Mouse (Mus musculus): Measurements from ENCODE around the gene Pdzrn3. TPM values are rescaled to one million over a fixed set of nuclear protein-coding genes. Genes with fewer than 3 reads are reported as not detected.

The Pdzrn3 gene
- total RNA-seq, 2 experiments from 2014 or later: not detected

DNA sequence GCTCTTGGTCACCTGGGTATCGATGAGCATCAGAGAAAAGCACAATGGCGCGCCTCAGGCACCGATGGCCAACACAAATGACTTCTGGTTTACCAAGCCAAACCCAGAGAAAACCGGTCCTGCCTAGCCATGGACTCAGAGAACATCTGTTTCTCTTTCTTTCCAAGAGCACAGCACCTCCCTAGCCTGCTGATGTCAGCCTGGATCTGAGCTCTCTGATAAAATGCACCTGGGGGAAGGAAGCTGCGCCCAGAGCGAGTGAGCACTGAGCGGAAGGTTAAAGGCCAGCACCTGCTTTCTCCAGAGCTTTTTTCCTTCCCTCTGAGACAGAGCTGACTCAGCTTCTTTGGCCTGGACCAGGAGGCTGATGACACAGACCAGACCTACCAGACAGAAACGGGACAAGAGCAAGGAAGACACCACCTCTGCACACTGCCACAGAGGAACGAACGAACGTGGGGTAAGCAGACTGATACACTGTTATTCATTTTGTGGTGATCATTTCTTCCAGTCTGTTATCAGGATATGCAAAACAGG, 84.6 kb downstream of the Pdzrn3 start:
- ATAC-seq (ENCODE audit: poor library complexity, severe bottlenecking): no peak

DNA sequence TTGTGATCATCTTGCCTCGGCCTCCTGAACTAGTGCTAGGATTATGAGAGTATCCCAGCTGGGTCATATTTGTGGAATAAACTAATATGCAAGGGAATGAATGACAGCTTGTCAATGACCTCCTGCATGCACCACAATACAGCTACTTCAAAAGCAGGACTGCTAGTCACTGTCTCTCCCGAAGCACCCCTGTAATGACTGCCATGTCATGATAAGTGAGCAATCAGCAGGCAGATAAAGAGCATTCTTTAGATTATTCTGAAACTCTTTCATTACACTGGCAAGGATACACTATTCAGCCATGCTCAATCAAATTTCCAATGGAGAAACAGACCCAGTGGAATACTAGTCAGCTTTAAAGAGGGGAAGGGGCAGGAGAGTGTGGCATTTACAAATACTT, 85.8 kb downstream of the Pdzrn3 start:
- no peak for ATAC-seq (ENCODE audit: poor library complexity, severe bottlenecking)

DNA sequence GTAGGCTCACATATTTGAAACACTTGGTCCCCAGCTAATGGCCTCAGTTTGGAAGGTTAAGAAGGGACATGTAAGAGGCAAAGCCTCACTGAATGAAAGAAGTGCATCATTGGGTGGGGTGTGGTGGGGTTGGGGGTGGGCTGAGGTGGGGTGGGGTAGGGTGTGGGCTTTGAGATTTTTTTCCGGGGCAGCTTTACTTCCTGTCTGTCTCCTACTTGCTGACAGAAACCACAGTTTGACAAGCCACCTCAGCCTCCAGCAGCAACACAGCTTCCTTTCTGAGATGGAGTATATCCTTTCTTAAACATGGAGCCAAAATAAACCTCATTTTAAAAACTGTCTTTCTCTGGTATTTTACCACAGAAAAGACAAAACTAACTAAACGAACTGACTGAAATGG, 87.5 kb downstream of the Pdzrn3 start:
- 0 out of 2 replicates have a peak, but pooled peaks have one; percentile 32 for ATAC-seq (ENCODE audit: poor library complexity, severe bottlenecking)

DNA sequence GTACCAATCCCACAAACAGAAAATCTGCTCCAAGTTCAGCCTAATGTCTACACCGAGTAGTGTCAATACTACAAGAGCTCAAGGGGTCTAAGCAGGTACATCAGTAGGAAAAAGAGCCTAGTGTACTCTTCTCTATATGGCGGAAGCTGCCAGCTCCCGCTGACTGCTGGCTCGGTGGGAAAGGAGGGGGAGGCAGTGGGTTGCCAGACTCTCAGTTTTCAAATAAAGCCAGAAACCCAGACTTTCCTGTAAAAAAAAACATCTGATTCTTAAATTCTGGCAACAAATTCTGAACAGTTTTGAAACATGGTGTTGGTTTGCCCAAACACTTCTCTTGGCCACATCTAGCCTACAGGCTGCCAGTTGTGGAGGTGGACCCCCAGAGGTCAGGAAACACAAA, 88.3 kb downstream of the Pdzrn3 start:
- no peak for ATAC-seq (ENCODE audit: poor library complexity, severe bottlenecking)

DNA sequence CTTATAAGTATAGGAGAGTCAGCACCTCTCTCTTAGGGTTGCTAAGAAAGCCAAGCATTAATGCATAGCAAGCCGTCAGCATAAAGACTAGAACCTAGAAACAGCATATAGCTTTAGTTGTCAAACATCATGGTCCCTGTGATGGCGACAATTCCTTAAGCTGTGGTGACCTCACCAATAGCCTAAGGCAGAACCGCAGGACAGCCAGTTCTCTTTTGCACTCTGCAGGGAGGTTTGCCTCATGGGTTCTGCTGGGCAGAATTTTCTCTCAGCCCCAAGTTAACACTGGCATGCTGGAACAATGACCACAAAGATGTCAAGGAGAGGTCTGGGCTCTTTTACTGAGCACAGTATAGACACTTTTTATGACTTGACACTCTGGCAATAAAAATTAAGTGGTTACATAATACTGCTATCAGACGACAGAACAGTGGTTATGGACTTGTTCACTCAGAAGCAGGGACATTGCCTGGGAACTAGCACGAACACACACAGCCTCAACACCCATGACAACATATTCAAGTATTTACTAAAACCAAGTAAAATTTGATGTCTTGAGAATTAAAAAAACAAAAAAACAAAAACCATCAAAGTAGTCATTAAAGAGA, 90.0 kb downstream of the Pdzrn3 start:
- no peak for ATAC-seq (ENCODE audit: poor library complexity, severe bottlenecking)

DNA sequence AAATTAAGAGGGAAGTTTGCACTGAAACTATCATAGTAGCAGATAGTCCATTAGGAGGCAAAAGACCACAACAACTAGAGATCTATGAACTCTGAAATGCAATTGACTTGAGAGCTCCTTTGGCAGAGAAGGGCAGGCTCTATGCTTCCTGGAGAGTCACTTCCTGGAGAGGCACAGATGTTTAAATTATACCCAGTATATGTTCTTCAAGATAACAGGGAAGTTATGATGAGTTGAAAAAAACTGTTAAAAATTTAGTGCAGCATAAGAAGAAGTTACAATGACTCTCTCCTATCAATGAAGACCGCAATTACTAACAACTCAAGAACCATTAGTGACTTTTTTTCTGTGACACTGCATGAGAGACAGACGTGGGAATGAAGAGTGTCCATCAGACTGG, 90.6 kb downstream of the Pdzrn3 start:
- ATAC-seq (ENCODE audit: poor library complexity, severe bottlenecking): no peak

DNA sequence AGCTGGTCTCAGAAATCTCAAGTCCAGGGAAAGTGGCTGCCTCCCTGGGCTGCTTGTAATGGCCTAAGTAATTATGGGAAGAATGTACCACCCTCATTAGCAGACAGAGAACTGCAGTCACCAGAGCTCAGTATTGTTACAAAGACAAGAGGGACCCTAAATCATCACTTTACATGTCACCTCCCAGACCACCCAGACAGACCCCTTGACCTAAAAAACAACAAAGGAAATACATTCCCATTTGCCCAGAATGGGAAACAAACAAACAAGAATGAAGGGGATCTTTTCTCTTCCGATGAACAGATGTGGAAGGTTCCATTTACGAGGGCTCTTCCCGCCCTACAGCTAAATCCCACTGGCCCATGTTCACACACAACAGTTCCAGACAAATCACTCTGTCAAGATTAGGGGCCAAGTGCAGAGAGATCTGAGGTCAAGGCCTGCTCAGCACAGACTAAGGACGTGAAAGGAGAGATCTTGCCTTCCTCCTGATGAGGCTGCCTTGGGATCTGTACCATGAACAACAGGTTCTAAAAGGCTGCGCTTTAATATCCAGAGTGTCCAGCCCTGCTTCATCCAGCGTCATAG, 93.2 kb downstream of the Pdzrn3 start:
- no peak for ATAC-seq (ENCODE audit: poor library complexity, severe bottlenecking)

DNA sequence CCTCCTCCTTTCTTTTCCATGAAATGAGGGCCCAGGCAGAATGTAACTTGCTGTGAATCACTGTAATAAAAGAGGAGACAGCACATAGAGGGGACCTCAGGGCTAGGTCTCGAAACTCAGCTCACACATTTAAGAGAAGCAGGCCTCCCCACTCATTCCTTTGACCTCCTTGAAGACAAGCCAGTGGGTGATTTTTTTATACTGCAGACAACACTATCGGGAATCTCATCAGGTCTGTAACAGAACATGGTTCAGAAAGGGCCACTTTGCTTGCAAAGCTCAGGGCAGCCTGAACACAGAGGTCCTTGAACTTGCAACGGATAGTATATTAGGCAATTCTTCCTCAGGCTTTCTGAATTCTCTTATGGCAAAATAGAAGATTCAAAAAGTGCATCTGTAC, 93.8 kb downstream of the Pdzrn3 start:
- no peak for ATAC-seq (ENCODE audit: poor library complexity, severe bottlenecking)

DNA sequence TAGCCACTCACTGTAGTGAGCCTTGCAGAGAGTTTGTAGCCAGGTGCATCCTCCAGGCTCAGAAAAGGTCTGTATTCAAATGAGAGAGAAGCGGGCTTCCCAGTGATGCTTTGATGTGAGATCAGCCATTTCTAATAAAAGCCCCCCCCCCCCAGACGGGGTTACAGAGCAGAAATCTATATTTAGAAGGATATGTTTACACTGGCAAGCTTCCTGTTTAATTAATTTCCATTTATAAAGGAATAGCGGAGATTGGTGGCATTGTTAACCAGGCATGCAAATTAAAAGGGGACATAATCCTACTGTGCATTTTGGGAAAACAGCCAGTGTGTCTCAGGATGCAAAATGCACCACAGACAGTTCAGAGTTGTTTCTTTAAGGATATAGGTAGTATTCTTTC, 96.1 kb downstream of the Pdzrn3 start:
- ATAC-seq (ENCODE audit: poor library complexity, severe bottlenecking): no peak

DNA sequence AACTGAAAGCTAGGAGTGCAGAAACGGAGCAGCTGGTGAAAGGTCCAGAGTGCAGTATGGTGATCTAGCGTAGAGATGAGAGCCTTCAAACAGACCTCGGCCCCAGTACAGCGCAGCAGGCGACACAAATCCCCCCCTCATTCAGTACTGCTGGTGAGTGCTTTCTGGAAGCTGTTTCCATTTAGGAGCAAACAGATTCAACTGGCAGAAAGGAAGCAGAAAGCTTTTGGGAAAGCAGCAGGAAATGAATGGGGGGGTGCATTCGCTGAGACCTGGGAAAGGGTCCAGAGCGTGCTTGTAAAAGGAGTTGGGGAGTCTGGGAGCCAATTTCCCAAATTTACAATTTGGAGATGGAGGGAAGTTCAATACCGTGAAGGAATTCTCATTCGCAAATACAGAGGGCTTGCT, 96.9 kb downstream of the Pdzrn3 start:
- no peak for ATAC-seq (ENCODE audit: poor library complexity, severe bottlenecking)

DNA sequence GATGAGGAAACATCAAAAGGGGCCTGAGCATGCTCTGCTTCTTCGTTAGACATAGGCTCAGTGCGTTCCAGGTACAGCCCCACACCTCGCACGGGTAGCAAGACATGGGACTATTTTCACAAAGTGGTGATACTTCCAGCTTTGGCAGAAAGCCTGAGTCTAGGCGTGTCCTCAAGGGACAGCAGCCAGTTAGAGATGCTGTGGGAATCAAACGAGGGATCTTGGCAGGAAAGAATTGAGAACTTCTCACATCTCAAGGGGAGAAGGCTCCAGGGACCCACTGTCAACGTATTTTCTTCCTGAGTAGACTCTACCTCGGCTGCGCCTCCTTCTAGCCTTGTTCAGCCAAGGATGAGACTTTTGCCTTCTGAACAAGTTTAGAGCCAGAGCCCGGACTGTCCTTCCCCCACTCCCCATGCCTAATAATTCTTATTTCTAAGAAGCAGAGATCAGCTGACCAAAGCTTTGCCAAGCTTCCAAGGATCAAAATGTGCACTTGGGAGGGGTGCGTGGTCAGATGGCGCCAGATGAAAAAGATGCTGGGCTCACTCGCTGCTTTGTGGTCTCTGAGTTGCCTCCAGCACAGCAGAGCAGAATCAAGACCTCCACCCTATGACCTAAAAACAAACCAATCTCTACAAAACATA, 99.3 kb downstream of the Pdzrn3 start:
- ATAC-seq (ENCODE audit: poor library complexity, severe bottlenecking): no peak

DNA sequence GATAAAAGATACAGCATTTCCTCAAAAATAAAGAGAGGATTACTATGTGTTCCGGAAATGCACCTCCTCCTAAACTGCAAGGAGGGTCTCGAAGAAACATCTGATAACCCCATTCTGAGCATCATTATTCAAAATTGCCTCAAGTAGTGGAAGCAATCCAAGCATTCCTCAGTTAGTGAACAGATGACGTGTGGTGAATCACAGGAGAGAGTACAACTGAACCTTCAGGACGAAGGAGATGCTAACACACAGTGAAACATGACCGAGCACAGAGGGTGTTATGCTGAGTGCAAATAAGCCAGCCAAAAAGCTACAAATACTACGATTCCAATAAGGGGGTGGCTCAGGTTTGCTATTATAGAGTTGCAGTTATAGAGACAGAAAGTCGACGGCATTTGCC, 101.4 kb downstream of the Pdzrn3 start:
- ATAC-seq (ENCODE audit: poor library complexity, severe bottlenecking): no peak

DNA sequence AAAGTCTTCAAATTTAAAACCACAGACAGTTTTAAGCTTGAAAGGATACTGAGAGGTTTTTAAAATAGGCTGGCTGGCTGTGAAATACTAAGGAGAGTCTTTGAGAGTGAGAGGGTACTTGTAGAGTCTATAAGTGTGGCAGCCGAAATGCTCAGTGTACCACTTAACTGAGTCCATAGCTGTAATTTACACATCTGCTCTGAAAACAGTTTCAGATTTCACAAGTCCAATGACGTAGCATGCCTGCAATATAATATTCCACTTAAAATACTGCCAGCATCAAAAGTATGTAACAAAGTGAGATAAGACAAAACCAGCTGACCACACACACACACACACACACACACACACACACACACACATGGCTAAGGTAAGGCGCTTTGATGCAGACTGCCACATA, 101.9 kb downstream of the Pdzrn3 start:
- ATAC-seq (ENCODE audit: poor library complexity, severe bottlenecking): no peak

DNA sequence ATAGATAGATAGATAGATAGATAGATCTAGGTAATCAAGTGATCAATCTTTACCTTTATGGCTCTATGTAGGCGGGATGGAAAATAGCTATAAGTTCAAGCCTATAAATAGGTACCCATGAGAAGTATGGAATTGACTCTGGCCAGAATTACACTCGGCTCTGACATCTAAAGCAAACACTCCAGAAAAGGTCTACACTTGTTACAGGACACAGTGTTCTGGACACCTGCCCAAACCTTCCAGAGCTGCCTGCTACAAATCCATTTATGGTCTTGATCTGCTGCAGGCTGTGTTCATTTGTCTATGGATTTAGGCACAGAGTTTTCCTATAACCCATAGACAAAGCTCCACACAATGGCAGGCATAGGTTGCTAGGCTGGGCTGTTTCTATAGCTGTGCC, 102.9 kb downstream of the Pdzrn3 start:
- no peak for ATAC-seq (ENCODE audit: poor library complexity, severe bottlenecking)

DNA sequence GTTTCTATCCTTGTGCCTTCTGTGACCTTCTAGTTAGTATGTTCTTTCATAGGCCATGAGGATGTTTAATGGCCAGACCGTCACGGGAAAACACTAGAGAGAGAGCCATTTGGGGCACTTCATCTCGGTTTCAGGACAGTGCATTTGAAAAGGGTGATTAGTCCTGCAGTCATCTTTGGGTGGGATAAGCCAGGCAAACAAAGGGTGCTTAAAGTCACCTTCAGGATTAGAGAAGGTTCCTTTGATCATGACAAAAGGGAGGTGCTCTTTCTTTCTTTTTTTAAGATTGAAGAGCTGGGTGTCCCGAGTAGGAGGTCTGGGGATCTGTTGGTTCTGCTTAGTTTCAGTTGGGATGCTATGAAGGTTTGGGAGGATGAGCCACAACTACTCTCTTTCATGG, 105.4 kb downstream of the Pdzrn3 start:
- no peak for ATAC-seq (ENCODE audit: poor library complexity, severe bottlenecking)

DNA sequence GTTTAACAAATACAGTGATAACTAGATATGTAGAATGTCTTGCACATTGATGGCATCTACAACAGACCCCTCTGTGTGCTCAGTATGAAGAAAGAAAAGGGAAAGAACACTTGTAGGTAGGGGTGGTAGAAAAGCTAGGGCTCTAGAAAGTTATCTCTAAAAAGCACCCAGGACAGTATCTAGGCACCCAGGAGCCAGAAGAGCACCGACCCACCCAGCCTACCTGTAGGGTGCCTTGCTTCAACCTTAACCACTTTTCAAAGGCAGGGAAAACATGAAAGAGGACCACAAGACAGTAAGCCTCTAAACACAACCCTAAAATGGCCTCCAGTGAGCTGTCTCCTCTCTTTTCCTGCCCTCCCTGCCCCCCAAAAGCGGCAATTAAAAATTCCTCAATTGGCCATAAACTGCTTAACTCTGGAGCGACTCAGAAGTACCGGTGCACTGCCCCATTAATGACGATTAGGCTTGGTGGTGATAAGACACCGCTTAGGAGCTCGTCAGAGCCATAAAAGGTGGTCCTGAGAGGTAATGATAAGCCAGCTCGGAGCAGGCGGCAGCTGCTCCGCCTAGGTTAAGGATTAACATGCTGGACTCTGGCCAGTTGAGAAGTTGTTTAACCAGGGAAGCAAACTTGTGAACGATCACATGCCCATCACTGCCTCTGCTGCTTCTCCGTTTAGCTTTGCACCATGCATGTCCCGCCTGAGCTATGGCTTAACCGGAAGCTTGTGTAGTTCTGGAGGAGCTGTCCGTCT, 106.1 kb downstream of the Pdzrn3 start:
- peak; percentile 13; the same call in 1 of the 2 replicates for ATAC-seq (ENCODE audit: poor library complexity, severe bottlenecking)

DNA sequence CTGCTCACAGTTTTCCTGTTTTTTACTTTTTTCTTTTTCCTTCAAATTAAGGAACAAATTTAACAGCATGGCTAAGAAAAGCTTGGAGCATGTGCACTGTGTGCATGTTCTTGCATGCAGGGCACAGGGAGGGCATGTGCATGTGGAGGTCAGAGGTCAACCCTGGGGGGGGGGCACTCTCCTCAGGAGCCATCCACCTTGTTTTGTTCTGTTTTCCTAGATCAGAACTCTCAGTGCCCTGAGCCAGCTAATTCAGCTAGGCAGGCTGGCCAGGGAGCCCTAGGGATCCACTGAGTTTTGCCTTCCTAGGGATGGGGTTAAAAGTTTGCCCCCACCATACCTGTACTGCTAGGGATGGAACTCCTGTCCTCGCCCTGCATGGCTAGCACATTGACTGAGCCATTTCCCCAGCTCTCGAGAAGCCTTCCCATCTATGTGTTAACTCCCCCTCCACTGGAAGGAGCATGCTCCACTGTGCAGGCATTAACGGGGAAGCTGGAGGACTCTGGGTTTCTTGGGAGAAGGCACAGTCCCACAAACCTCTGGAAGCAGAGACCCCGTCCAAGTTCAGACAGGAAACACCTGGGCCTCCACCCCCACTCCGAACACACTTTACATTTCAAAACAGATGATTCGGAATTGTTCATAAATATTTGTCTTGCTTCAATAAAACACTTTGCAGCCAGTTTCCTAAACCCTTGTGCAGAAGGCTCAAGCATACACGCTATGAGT, 107.4 kb downstream of the Pdzrn3 start:
- no peak for ATAC-seq (ENCODE audit: poor library complexity, severe bottlenecking)

DNA sequence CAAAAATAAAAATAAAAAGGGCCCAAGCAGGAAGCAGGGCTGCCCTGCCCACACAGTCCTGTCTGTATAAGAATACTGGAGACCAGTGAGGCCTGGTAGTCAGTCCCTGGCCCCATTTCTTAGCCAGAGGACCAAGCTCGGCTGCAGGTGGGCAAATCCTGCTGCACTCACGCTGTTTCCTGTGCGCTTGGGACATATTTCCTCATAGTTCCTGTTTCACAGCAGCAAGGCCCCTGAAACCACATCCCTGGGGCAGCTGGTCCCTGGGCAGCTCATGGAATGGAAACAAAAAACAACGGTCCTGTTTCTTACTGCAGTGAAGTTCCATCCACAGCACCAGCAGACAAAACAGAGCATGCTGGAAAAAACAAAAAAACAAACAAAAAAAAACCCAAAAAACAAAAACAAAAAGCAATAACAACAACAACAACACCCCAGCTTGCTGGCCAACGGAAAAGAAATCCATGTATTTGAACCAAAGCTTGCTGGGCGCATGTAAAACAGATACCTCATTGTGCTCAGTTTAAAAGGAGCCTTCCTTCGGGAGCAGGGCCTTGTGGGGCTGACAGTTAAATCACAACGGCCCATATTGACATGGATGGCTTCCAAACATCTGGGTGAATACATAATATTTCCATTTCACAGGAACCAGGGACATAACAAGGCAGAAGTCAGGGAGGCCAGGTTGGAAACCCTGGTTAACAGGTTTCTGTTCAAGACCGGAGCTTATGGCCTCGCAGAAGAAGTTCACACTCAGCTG, 108.2 kb downstream of the Pdzrn3 start:
- ATAC-seq (ENCODE audit: poor library complexity, severe bottlenecking): peak; percentile 85

DNA sequence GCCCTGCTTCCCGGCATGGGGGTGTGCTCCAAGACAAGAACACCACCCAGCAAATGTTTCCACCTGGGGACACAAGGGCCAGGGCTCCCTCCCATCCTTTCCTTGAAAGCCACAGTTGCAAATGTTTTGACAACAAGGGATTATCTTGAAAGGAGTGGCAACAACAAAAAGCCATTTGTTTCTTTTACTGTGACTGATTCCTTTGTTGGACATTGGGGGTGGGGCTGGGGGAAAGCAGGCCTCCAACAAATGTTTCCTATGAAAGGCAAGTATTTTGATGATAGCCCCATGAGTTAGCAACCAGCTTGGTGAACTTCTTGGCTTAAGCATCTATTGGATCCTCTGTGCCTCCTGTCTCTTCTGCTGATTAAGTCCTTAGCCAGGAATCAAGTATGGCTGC, 109.4 kb downstream of the Pdzrn3 start:
- ATAC-seq (ENCODE audit: poor library complexity, severe bottlenecking): no peak

DNA sequence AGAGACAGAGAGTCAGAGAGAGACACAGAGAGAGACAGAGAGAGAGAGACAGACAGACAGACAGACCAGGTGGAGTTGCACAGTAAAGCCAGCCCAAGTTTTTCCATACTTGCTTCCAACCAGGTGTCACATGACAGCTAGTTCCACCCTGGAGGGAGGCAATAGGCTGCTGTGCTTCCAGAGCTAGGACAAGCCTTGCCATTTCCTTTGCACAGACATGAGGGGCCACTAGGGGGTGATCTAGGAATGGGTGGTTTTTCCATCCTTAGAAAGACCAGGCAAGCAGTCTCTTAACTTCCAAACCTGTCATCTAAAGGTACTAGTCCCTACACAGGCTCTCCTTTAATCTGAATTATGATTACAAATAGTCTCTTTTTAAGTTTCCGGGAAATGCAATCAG, 110.9 kb downstream of the Pdzrn3 start:
- peak; percentile 59 for ATAC-seq (ENCODE audit: poor library complexity, severe bottlenecking)
